Mouse (Mus musculus) thymus, adult 2 months (tissue): ENCODE results near the gene Scn1b.

ENCODE experiments used
- CTCF ChIP-seq: fragments of 200-500 bp; IDR thresholded peaks from 2 replicates; pipeline ENCODE4 v1.5.1; 2012; ENCODE audit warnings: mild to moderate bottlenecking, control low read depth, low read length, moderate library complexity, borderline replicate concordance; ENCODE audit not compliant: control insufficient read depth, poor library complexity, insufficient read depth; ENCODE audit errors: extremely low read depth
- POLR2A ChIP-seq: fragments of 200-500 bp; IDR thresholded peaks from 2 replicates; pipeline ENCODE4 v1.6.1; 2012; ENCODE audit warnings: mild to moderate bottlenecking, low read length, control low read depth, moderate library complexity; ENCODE audit not compliant: control insufficient read depth, poor library complexity, insufficient read depth; ENCODE audit errors: extremely low read depth

DNA sequence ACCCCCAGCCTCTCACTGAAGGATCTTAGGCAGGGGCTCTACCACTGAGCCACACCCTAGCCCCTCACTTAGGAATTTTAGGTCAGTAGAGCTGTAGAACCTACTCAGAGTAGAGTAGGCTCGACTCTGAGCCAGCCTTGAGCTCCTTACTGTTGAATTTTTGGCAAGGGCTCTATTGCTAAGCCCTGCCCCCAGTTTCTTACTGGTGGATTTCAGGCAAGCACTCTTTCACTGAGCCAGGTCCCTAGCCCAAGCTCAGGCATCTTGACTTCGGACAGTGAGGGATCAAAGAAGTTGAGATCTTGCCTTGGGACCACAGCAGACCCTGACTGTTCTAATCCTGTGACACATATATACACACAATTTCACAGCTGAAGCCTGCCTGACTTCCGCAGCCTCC is 3.1 kb downstream of the Scn1b start:
- TF ChIP-seq CTCF (no peak), POLR2A (no peak)
